13 mouse cellular contexts compared by ENCODE assay signal in genomic region chr14:118942076-118942475, GRCm38 (mm10). TPM values are rescaled to one million over a fixed set of nuclear protein-coding genes. Genes with fewer than 3 reads are reported as not detected.
DNase-seq lines count a peak whose midpoint lies in the region; ATAC-seq and TF ChIP-seq lines count a peak whose summit lies in the region.
"Had no signal": no experiment of that assay in that cellular context is flagged by ENCODE, and none has a peak within 500 bp of the region (broad histone marks: within the 10 kb centered on the region; RNA-seq: fewer than 3 reads in every experiment).

No protein-coding gene starts in this region.

- H3K27ac ChIP-seq in liver, postnatal 0 days (ENCODE audit: low read depth): peak overlapping the region; percentile 55; the same call in 1 of the 2 replicates
- H3K27ac ChIP-seq in liver, embryonic 12.5 days: no peak overlapping the region; the same call in 1 of the 2 replicates
- H3K27ac ChIP-seq in ES-E14 (ENCODE audit: insufficient read depth, low read depth, low read length, poor library complexity, severe bottlenecking): no peak overlapping the region

- WGBS in liver, postnatal 0 days (ENCODE audit: insufficient replicate concordance): 71% methylated on average over 12 of the region's 12 CpGs
- 67% methylated on average over 12 of the region's 12 CpGs for WGBS in liver, embryonic 12.5 days (ENCODE audit: insufficient replicate concordance)

- no peaks in the 10 kb centered on the region for H3K27me3 ChIP-seq in liver, postnatal 0 days (ENCODE audit: insufficient read depth, low read length)
- H3K27me3 ChIP-seq in liver, embryonic 12.5 days (replicated peaks): no peaks in the 10 kb centered on the region
- H3K27me3 ChIP-seq: heart, embryonic 12.5 days had no signal

- H3K4me3 ChIP-seq in liver, postnatal 0 days (ENCODE audit: low read depth, low read length): no peak overlapping the region
- H3K4me3 ChIP-seq in liver, embryonic 12.5 days: no peak overlapping the region
- H3K4me3 ChIP-seq in ES-E14 (ENCODE audit: insufficient read depth in 1 of 2, low read depth in 1 of 2, low read length in 2 of 2, poor library complexity in 1 of 2, severe bottlenecking in 1 of 2): 0 out of 4 replicates have a peak overlapping the region, but pooled peaks of 1 of the 2 experiments have one; percentile 27
- H3K4me3 ChIP-seq: heart, embryonic 12.5 days had no signal

- H3K9ac ChIP-seq in liver, postnatal 0 days (replicated peaks): no peak overlapping the region
- no peak overlapping the region for H3K9ac ChIP-seq in liver, embryonic 12.5 days
- peak overlapping the region; percentile 50 for H3K9ac ChIP-seq in ES-E14 (ENCODE audit: insufficient read depth, low read depth, low read length, poor library complexity, severe bottlenecking)
- H3K9ac ChIP-seq: heart, embryonic 12.5 days had no signal

- TF ChIP-seq CTCF in liver, postnatal 0 days (IDR thresholded peaks at IDR 0.05; ENCODE audit: low read depth): no peak

- no peaks in the 10 kb centered on the region for H3K9me3 ChIP-seq in liver, postnatal 0 days (ENCODE audit: low read length)
- no peaks in the 10 kb centered on the region for H3K9me3 ChIP-seq in liver, embryonic 12.5 days (replicated peaks)
- H3K9me3 ChIP-seq in ES-E14 (ENCODE audit: control insufficient read depth, insufficient read depth, low read depth, low read length): no peaks in the 10 kb centered on the region
- H3K9me3 ChIP-seq: heart, embryonic 12.5 days had no signal

- in situ Hi-C loops in ES-E14 (cut with MboI; ENCODE audit: low sequenced_read_pairs in 2 of 2, unreplicated experiment in 2 of 2): no loop called here

- no peaks in the 10 kb centered on the region for H3K36me3 ChIP-seq in liver, postnatal 0 days (replicated peaks; ENCODE audit: insufficient read depth, low read length)
- no peaks in the 10 kb centered on the region for H3K36me3 ChIP-seq in liver, embryonic 12.5 days
- no peaks in the 10 kb centered on the region for H3K36me3 ChIP-seq in ES-E14 (ENCODE audit: control insufficient read depth, insufficient read depth, low read length, poor library complexity, severe bottlenecking)
- H3K36me3 ChIP-seq: heart, embryonic 12.5 days had no signal

- no peak for TF ChIP-seq EP300 in liver, postnatal 0 days (IDR thresholded peaks at IDR 0.05; ENCODE audit: low read depth)

- DNase-seq in heart, adult 11 months: peak; percentile 84
- no peak for DNase-seq in heart, postnatal 25 days (ENCODE audit: low spot score)
- no peak for DNase-seq in liver, postnatal 0 days
- peak; percentile 29 for DNase-seq in CD4-positive helper T cell, adult 2 months (ENCODE audit: low read depth, low spot score)
- no peak for DNase-seq in ES-E14 (ENCODE audit: low read depth, low spot score)
- no peak for DNase-seq in right cerebral cortex, postnatal 10 days (ENCODE audit: low spot score in 2 of 2)
- DNase-seq: cerebellum, adult 8-10 months; kidney, adult 18-20 months; layer of hippocampus, adult 9-11 months; liver; retina, postnatal 1 day had no signal

- ATAC-seq in liver, postnatal 0 days: no peak
- no peak for ATAC-seq in liver, embryonic 12.5 days

- intact Hi-C loops in heart, postnatal 25 days (cut with DNase I): no loop called here

- H3K4me2 ChIP-seq in liver, postnatal 0 days (ENCODE audit: low read depth, low read length): peak overlapping the region; percentile 24; the same call in 1 of the 2 replicates
- no peak overlapping the region for H3K4me2 ChIP-seq in liver, embryonic 12.5 days
- H3K4me2 ChIP-seq: heart, embryonic 12.5 days had no signal

- H3K4me1 ChIP-seq in liver, postnatal 0 days (ENCODE audit: insufficient read depth): peaks cover 35% of the 10 kb centered on the region
- H3K4me1 ChIP-seq in liver, embryonic 12.5 days: peaks cover 52% of the 10 kb centered on the region
- H3K4me1 ChIP-seq in ES-E14 (ENCODE audit: control insufficient read depth in 2 of 2, insufficient read depth in 2 of 2, low read length in 2 of 2, poor library complexity in 1 of 2): peaks cover 0 to 4% of the 10 kb centered on the region in 2 experiments; a peak in 1 of 4 replicates

TF ChIP-seq in ES-E14, 5 proteins besides CTCF, POLR2A, EP300 and RAD21:
- TF ChIP-seq ZC3H11A (IDR thresholded peaks at IDR 0.05; ENCODE audit: borderline replicate concordance, low read depth, low read length): no peak
- TF ChIP-seq HCFC1 (IDR thresholded peaks at IDR 0.05; ENCODE audit: borderline replicate concordance, insufficient read depth, low read length): no peak
- no peak for TF ChIP-seq CHD2 (IDR thresholded peaks at IDR 0.05; ENCODE audit: low read depth, low read length)
- TF ChIP-seq ZNF384 (IDR thresholded peaks at IDR 0.05; ENCODE audit: low read depth, low read length): no peak
- no peak for TF ChIP-seq MAFK (IDR thresholded peaks at IDR 0.05; ENCODE audit: insufficient read depth, low read depth, low read length)

RNA-seq across cellular contexts. Expression of gene Dnajc3, which starts 4.3 kb away (rescaled TPM):
- total RNA-seq in heart, postnatal 25 days (2021): 10 to 100 TPM; 28.8 to 33.1 TPM
- 53.6 and 55.3 TPM in 2 replicates for polyA plus RNA-seq in liver, postnatal 0 days (2015; fragmentation: Nextera tagmentation; extraction: Ambion mirVana)
- 36.8 and 37.7 TPM in 2 replicates for polyA plus RNA-seq in liver, embryonic 12.5 days (2016; fragmentation: Nextera tagmentation; extraction: Ambion mirVana)
- total RNA-seq in ES-E14 (2012; rRNA removed): 21.8 and 29.8 TPM in 2 replicates

RNA-seq across cellular contexts. Expression of gene Dzip1, which starts 16.8 kb away (rescaled TPM):
- 1 to 10 TPM; 2.2 to 2.3 TPM for total RNA-seq in heart, postnatal 25 days (2021)
- 0.42 and 0.75 TPM in 2 replicates for polyA plus RNA-seq in liver, postnatal 0 days (2015; fragmentation: Nextera tagmentation; extraction: Ambion mirVana)
- 3.0 and 3.4 TPM in 2 replicates for polyA plus RNA-seq in liver, embryonic 12.5 days (2016; fragmentation: Nextera tagmentation; extraction: Ambion mirVana)
- total RNA-seq in ES-E14 (2012; rRNA removed): 6.8 and 15.3 TPM in 2 replicates

Comparison
In these comparisons a context has a peak if more than half of its experiments do, and no peak if none do; other contexts are left out.
1. DNase-seq: peak in heart, adult 11 months (single experiment) and CD4-positive helper T cell, adult 2 months (single experiment); none in heart, postnatal 25 days (single experiment), liver, postnatal 0 days (single experiment), ES-E14 (single experiment) and right cerebral cortex, postnatal 10 days (0 of 2).